Mouse (Mus musculus) urinary bladder, postnatal 10 days (tissue): ENCODE measurements around the gene Cldn1.

Source experiments
- DNase-seq: peaks from one replicate; pipeline ENCODE4 v3.0.0; 2022; ENCODE audit warnings: low spot score

Gene Cldn1

GRCm38 (mm10) chr16:26371325-26372053 lies at the start of gene Cldn1:
TSS of gene Cldn1 (minus strand) at chr16:26371841.
- DNase-seq, result peak; percentile 75

- DNase-seq, result no peak
Measured at GRCm38 (mm10) chr16:26418616-26419015, 47.0 kb upstream of the Cldn1 start.

- no peak for DNase-seq
Measured at GRCm38 (mm10) chr16:26404070-26404469, 32.4 kb upstream of the Cldn1 start.

- DNase-seq, result no peak
Measured at GRCm38 (mm10) chr16:26400971-26401370, 29.3 kb upstream of the Cldn1 start.

- no peak for DNase-seq
Measured at GRCm38 (mm10) chr16:26400549-26400948, 28.9 kb upstream of the Cldn1 start.

GRCm38 (mm10) chr16:26390936-26391335 lies 19.3 kb upstream of the Cldn1 start:
- DNase-seq, result no peak

GRCm38 (mm10) chr16:26386159-26386558 lies 14.5 kb upstream of the Cldn1 start:
- no peak for DNase-seq

- no peak for DNase-seq
Measured at GRCm38 (mm10) chr16:26384112-26384649, 12.5 kb upstream of the Cldn1 start.

GRCm38 (mm10) chr16:26377170-26377569 lies 5.5 kb upstream of the Cldn1 start:
- DNase-seq, result no peak

- no peak for DNase-seq
Measured at GRCm38 (mm10) chr16:26370127-26370526, 1.5 kb downstream of the Cldn1 start.

- no peak for DNase-seq
Measured at GRCm38 (mm10) chr16:26369044-26369730, 2.5 kb downstream of the Cldn1 start.

GRCm38 (mm10) chr16:26368121-26368520 lies 3.5 kb downstream of the Cldn1 start:
- DNase-seq, result no peak

GRCm38 (mm10) chr16:26360694-26361093 lies 10.9 kb downstream of the Cldn1 start:
- DNase-seq, result no peak

- no peak for DNase-seq
Measured at GRCm38 (mm10) chr16:26359619-26360018, 12.0 kb downstream of the Cldn1 start.

- DNase-seq, result no peak
Measured at GRCm38 (mm10) chr16:26358898-26359297, 12.7 kb downstream of the Cldn1 start.

- no peak for DNase-seq
Measured at GRCm38 (mm10) chr16:26357863-26358780, 13.5 kb downstream of the Cldn1 start.

GRCm38 (mm10) chr16:26355513-26355912 lies 16.1 kb downstream of the Cldn1 start:
- DNase-seq, result no peak

GRCm38 (mm10) chr16:26350786-26351185 lies 20.9 kb downstream of the Cldn1 start:
- no peak for DNase-seq

- no peak for DNase-seq
Measured at GRCm38 (mm10) chr16:26348809-26349208, 22.8 kb downstream of the Cldn1 start.

- DNase-seq, result no peak
Measured at GRCm38 (mm10) chr16:26316281-26316680, 55.4 kb downstream of the Cldn1 start.

GRCm38 (mm10) chr16:26314815-26315214 lies 56.8 kb downstream of the Cldn1 start:
- DNase-seq, result no peak

- no peak for DNase-seq
Measured at GRCm38 (mm10) chr16:26309402-26309801, 62.2 kb downstream of the Cldn1 start.
